Mouse (Mus musculus) stomach, embryonic 14.5 days (tissue): ENCODE measurements around the gene Tent5c. TPM values are rescaled to one million over a fixed set of nuclear protein-coding genes. Genes with fewer than 3 reads are reported as not detected.

ENCODE experiments used
- ATAC-seq: fragments of 200-750 bp; cut with Nextera tagmentation; 2 replicates; pipeline ENCODE4 v1.8.0; 2017; ENCODE audit warnings: low read depth, moderate TSS enrichment; ENCODE audit not compliant: insufficient number of reproducible peaks, insufficient read depth, low FRiP score
- H3K27ac ChIP-seq: fragments of 300-500 bp; sonication (generic); 2 replicates; pipeline ENCODE4 v1.5.1; 2014; ENCODE audit warnings: mild to moderate bottlenecking, low read length, moderate library complexity, mixed read lengths
- H3K27me3 ChIP-seq: fragments of 300-500 bp; sonication (generic); 2 replicates; pipeline ENCODE4 v1.6.1; 2014; ENCODE audit warnings: low read length, control low read depth, mixed read lengths; ENCODE audit not compliant: control insufficient read depth, insufficient read depth
- H3K36me3 ChIP-seq: fragments of 300-500 bp; sonication (generic); 2 replicates; pipeline ENCODE4 v1.6.1; 2014; ENCODE audit warnings: mild to moderate bottlenecking, control low read depth, low read length, moderate library complexity, mixed read lengths; ENCODE audit not compliant: control insufficient read depth, insufficient read depth
- H3K4me1 ChIP-seq: fragments of 300-500 bp; sonication (generic); 2 replicates; pipeline ENCODE4 v1.6.1; 2014; ENCODE audit warnings: low read length, control low read depth, mixed read lengths; ENCODE audit not compliant: control insufficient read depth, insufficient read depth
- H3K4me2 ChIP-seq: fragments of 300-500 bp; sonication (generic); replicated peaks from 2 replicates; pipeline ENCODE4 v1.6.1; 2014; ENCODE audit warnings: low read depth, low read length, control low read depth
- H3K4me3 ChIP-seq: fragments of 300-500 bp; sonication (generic); 2 replicates; pipeline ENCODE4 v1.5.1; 2014; ENCODE audit warnings: low read depth, low read length, control low read depth
- H3K9ac ChIP-seq: fragments of 300-500 bp; sonication (generic); replicated peaks from 2 replicates; pipeline ENCODE4 v1.6.1; 2014; ENCODE audit warnings: low read depth, mild to moderate bottlenecking, control low read depth, low read length, moderate library complexity, mixed read lengths
- H3K9me3 ChIP-seq: fragments of 300-500 bp; sonication (generic); 2 replicates; pipeline ENCODE4 v1.6.1; 2016; ENCODE audit warnings: low read depth, low read length, control low read depth; ENCODE audit not compliant: control insufficient read depth
- WGBS: fragments of 180-500 bp; shearing (Covaris S2); extraction: QIAGEN DNeasy Blood & Tissue Kit; methylation state at CpG from one replicate; pipeline ENCODE4 v1.1.7; 2014; 5-methylcytosine and 5-hydroxymethylcytosine counted together
- polyA plus RNA-seq: library from polyadenylated mRNA; unstranded; fragments of >200 nt; fragmentation: Nextera tagmentation; extraction: Ambion mirVana; gene quantifications from 2 replicates; pipeline ENCODE4 v1.2.1, GENCODE M21; 2014

The Tent5c gene
- polyA plus RNA-seq, 1 experiment from 2014 or later = 4.8 TPM

DNA sequence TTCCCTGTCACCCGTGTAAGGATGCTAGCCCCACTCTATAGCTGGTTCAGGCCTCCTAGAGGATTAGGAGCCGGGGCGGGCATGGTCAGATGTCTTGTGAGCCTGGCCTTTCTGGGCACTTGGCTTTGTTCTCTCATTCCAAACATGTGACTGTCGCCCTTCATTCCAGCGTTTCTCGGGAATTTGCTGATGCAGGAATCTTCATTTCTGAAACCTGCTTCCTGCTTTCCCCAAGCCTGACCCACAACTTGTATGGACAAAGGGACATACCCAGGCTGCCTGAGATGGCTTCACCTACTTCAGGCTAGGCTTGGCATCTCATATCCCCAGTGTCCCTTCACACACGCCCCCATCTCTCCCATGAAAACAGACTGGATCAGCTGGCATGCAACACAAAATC lies 33.5 kb upstream of the Tent5c start:
- no peak overlapping the region for H3K27ac ChIP-seq
- H3K9me3 ChIP-seq = no peaks in the 10 kb centered on the region
- no peak overlapping the region for H3K4me3 ChIP-seq
- no peak overlapping the region for H3K4me2 ChIP-seq
- H3K27me3 ChIP-seq = no peaks in the 10 kb centered on the region
- no peak overlapping the region for H3K9ac ChIP-seq
- ATAC-seq = no peak
- 77% methylated on average over 7 of the region's 7 CpGs for WGBS
- H3K36me3 ChIP-seq = no peaks in the 10 kb centered on the region
- no peaks in the 10 kb centered on the region for H3K4me1 ChIP-seq

DNA sequence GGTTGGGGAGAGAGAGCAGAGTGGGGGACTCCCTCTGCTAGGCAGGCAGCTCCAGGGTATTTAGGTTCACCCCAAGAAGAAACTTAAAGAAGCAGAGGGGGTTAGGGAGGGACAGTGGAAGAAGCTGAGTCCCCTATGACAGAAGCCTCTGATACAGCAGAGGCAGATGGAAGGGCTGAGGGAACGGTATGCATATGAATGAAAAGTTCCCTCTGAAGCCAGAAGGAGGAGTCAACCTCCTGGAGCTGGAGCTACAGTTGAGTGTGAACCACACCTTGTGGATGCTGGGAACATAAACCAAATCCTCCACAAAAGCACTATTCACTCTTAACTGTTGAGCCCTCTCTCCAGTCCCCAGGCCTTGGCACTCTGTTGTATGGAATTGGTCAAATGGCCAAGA lies 32.5 kb upstream of the Tent5c start:
- Histone ChIP-seq H3K4me2 (no peak overlapping the region), H3K4me1 (no peaks in the 10 kb centered on the region), H3K4me3 (no peak overlapping the region), H3K9me3 (no peaks in the 10 kb centered on the region), H3K36me3 (no peaks in the 10 kb centered on the region), H3K27me3 (no peaks in the 10 kb centered on the region), H3K27ac (no peak overlapping the region), H3K9ac (no peak overlapping the region)
- ATAC-seq = no peak
- 37% methylated on average over 1 of the region's 1 CpGs for WGBS

DNA sequence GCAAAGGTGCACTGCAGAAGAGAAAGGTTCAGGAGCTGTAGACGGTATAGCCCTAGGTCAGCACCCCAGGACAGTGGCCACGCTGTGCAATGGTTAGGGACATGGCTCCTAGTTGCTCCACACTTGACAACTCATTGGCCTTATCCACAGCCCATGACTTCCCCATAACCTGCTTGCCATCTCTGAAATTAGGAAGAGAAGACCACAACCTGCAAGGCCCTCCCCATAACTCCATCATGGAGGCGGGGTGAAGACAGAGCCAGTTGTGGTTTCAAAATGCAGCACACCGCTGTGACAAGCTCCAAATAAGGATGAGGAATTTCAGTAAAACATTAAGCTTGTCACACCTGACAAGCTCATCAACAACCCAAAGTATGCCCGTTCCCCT lies 26.6 kb upstream of the Tent5c start:
- Histone ChIP-seq H3K27ac (no peak overlapping the region), H3K4me3 (no peak overlapping the region), H3K9ac (no peak overlapping the region), H3K4me1 (no peaks in the 10 kb centered on the region), H3K27me3 (no peaks in the 10 kb centered on the region), H3K36me3 (no peaks in the 10 kb centered on the region), H3K9me3 (no peaks in the 10 kb centered on the region), H3K4me2 (no peak overlapping the region)
- no peak for ATAC-seq
- 84% methylated on average over 5 of the region's 5 CpGs for WGBS

DNA sequence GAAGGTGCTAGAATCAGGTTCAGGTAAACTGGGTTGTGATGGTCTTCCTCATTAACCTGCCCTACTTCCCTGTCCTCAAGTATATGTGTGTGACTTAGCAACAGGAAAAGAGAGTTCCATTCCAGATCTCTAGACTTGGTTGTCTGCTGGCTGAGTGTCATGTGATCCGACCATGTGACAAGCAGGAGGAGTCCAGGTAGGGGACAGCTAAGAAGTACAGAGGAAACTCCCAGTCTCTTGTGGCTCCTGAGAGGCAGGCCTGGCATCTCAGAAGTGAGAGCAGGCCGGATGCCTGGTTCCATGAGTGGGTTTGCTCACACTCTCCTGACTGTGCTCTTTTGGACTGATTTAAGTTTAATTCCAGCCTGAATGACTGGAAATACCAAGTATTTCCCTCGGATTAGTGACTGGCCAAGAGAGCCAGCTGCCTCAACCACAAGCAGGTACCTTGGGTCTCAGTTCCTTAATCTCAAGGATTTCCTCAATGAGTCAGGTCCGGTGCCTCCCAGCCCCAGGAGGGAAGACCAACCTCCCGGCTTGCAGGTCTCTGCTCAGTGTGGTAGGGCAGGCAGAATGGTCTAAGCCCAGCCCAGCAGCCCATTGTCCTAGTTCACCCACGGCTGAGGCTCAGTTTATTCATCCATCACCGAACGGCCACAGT lies 26.1 kb upstream of the Tent5c start:
- Histone ChIP-seq H3K4me1 (no peaks in the 10 kb centered on the region), H3K9me3 (no peaks in the 10 kb centered on the region), H3K4me3 (no peak overlapping the region), H3K4me2 (no peak overlapping the region), H3K9ac (no peak overlapping the region), H3K27ac (no peak overlapping the region), H3K36me3 (no peaks in the 10 kb centered on the region), H3K27me3 (no peaks in the 10 kb centered on the region)
- ATAC-seq = no peak
- WGBS = 84% methylated on average over 8 of the region's 8 CpGs

DNA sequence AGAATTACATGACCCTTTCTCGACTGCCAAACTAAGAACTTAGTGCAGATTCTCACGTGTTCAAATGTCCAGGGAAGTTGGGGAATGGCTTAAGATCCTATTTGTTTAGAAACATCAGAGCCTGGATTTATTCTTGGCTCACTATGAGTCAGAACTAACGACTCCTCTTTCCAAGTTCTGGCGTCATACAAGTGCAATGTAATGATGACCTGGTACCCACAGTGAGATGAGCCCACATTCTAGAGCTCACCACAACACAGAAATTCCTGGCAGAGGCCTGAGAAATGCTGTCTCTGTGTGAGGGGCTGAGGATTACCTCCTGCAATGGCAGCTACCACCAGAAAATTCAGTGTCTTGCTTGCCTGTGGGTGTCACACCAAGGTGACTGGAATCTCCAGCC lies 18.1 kb upstream of the Tent5c start:
- H3K9ac ChIP-seq = no peak overlapping the region
- no peak overlapping the region for H3K27ac ChIP-seq
- H3K36me3 ChIP-seq = no peaks in the 10 kb centered on the region
- WGBS = 56% methylated on average over 4 of the region's 4 CpGs
- H3K4me2 ChIP-seq = no peak overlapping the region
- H3K4me1 ChIP-seq = no peaks in the 10 kb centered on the region
- H3K4me3 ChIP-seq = no peak overlapping the region
- no peaks in the 10 kb centered on the region for H3K9me3 ChIP-seq
- no peaks in the 10 kb centered on the region for H3K27me3 ChIP-seq
- ATAC-seq = no peak

DNA sequence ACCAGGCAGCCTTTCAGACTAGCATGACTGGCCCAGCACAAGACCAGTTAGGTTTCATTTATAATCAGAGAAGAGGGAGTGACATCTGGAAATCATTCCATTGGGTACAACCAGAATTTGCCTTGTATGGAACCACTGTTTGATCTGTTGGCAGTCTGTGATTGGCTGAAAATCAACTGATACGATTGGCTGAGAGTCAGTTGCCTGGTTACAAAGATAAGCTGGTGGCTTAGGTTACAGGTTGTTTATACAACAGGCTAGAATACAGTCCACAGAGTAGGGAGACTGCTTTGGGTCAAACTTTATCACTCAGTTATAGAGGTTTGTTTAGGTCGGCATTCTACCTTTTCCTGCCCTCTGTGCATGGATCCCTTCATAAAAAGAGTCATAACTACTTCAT lies 17.6 kb upstream of the Tent5c start:
- Histone ChIP-seq H3K27me3 (no peaks in the 10 kb centered on the region), H3K27ac (no peak overlapping the region), H3K4me3 (no peak overlapping the region), H3K36me3 (no peaks in the 10 kb centered on the region), H3K9ac (no peak overlapping the region), H3K4me2 (no peak overlapping the region), H3K9me3 (no peaks in the 10 kb centered on the region), H3K4me1 (no peaks in the 10 kb centered on the region)
- ATAC-seq = no peak
- WGBS = 45% methylated on average over 2 of the region's 2 CpGs

DNA sequence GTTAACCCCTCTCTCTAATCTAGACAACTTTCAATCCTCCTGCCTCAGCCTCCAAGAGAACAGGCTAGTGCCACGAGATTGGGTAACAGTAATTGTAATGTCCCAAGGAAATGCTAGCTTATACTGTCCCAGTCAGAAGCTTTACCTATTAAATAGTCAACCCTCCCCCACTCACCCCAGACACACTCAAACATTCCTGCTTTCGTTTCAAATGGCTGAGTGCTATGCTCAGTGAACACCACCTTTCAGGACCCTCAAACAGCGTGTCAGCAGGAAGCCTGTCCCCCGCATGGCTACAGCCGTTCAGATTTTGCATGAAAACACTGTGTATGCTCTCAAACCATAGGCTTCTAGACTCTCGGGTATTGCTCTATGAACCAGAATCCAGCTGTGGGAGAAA lies 14.8 kb upstream of the Tent5c start:
- no peak for ATAC-seq
- Histone ChIP-seq H3K9ac (no peak overlapping the region), H3K27me3 (no peaks in the 10 kb centered on the region), H3K4me2 (no peak overlapping the region), H3K27ac (no peak overlapping the region), H3K4me1 (no peaks in the 10 kb centered on the region), H3K36me3 (no peaks in the 10 kb centered on the region), H3K4me3 (no peak overlapping the region), H3K9me3 (no peaks in the 10 kb centered on the region)
- 69% methylated on average over 6 of the region's 6 CpGs for WGBS

DNA sequence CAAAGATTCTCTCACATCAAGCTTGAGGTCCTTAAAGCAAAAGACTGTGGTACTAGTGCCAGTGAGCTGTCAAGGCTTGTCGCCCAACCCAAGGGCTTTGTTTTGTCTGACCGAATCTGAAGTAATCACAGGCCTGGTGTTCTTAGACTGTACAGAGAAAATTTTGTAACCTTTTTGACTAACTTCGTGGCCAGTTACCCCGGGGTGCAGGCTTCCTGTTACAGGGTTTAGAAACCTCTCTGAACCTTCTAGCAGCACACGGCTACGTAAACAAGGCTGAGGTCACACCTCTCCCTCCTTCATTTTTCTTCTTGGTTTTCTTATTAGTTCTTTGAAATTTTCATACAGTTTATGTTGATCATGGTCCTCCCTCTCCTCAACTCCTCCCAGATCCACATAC lies 13.4 kb upstream of the Tent5c start:
- no peak overlapping the region for H3K4me3 ChIP-seq
- no peaks in the 10 kb centered on the region for H3K4me1 ChIP-seq
- H3K9me3 ChIP-seq = no peaks in the 10 kb centered on the region
- H3K27me3 ChIP-seq = no peaks in the 10 kb centered on the region
- ATAC-seq = no peak
- H3K36me3 ChIP-seq = no peaks in the 10 kb centered on the region
- H3K9ac ChIP-seq = no peak overlapping the region
- 71% methylated on average over 6 of the region's 6 CpGs for WGBS
- no peak overlapping the region for H3K27ac ChIP-seq
- no peak overlapping the region for H3K4me2 ChIP-seq

DNA sequence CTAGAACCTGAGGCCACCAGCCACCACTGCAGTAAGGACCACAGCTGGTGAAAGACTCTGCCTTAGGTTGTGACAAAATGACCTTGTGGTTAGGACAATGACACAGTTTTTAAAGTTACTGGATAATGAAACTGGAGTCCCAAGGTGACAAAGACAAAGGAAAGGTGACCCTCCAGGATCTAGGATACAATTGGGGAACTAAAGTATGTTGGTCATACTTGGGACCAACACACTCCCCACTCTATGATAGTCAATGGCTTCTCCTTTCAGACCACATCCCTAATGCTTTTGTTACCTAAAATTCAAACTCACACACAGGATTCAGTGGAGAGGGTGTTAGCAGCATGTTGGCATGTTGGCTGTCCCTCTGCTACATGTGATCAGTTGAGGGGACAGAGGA lies 12.8 kb upstream of the Tent5c start:
- Histone ChIP-seq H3K27me3 (no peaks in the 10 kb centered on the region), H3K9ac (no peak overlapping the region), H3K27ac (no peak overlapping the region), H3K4me2 (no peak overlapping the region), H3K4me1 (no peaks in the 10 kb centered on the region), H3K36me3 (no peaks in the 10 kb centered on the region), H3K4me3 (no peak overlapping the region), H3K9me3 (no peaks in the 10 kb centered on the region)
- no peak for ATAC-seq
